Mouse (Mus musculus): Measurements from ENCODE around the gene Gse1. TPM values are rescaled to one million over a fixed set of nuclear protein-coding genes. Genes with fewer than 3 reads are reported as not detected.

Gse1 gene
- polyA plus RNA-seq, 1 experiment from 2014 or later = 25.3 TPM

GRCm38 (mm10) chr8:120588908-120589771, 360.9 kb downstream of the Gse1 start, which contains the start of gene Gins2:
Gene Gins2 (minus strand): TSS chr8:120589304.
- Histone ChIP-seq H3K4me3 (ENCODE audit: low read depth, low read length) (peak within 1 kb of the TSS; percentile 96), H3K27ac (ENCODE audit: low read depth, low read length) (peak within 1 kb of the TSS; percentile 64), H3K4me1 (replicated peaks; ENCODE audit: control insufficient read depth, insufficient read depth, low read length) (peaks cover 21% of the 10 kb centered on the region), H3K4me2 (peak within 1 kb of the TSS; percentile 93), H3K9me3 (ENCODE audit: control insufficient read depth, low read length) (no peaks in the 10 kb centered on the region), H3K9ac (ENCODE audit: low read depth, low read length) (peak within 1 kb of the TSS; percentile 95), H3K36me3 (ENCODE audit: control insufficient read depth, insufficient read depth, low read length) (peaks cover 23% of the 10 kb centered on the region), H3K27me3 (replicated peaks; ENCODE audit: control insufficient read depth, insufficient read depth, low read length) (no peaks in the 10 kb centered on the region)
- WGBS = under 1% methylated on average over 67 of the region's 67 CpGs
- DNase-seq (ENCODE audit: low spot score) (peak; percentile 99), ATAC-seq (replicated peaks; ENCODE audit: low FRiP score) (peak; percentile 98)

DNA sequence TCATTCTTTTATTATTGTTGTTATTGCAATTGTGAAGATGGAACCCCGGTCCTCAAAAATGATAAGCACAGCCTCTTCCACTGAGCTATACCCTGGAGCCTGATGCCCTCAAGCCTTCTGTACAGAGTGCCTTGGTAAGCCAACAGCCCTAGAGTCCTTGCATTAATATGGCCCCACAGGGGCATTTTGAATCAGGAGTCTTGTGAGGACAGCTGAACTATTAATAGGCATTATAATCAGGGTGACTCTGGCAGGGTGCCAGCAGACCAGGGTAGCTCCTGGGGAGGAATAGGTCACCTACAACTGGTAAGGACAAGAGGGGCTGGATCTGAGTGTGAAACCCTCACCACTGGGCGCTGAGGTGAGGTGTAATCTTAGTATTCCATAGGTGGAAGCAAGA, 361.7 kb downstream of the Gse1 start:
- no peaks in the 10 kb centered on the region for H3K27me3 ChIP-seq (replicated peaks; ENCODE audit: control insufficient read depth, insufficient read depth, low read length)
- DNase-seq (ENCODE audit: low spot score) = no peak
- ATAC-seq (replicated peaks; ENCODE audit: low FRiP score) = no peak
- H3K9ac ChIP-seq (ENCODE audit: low read depth, low read length) = peak overlapping the region; percentile 62
- H3K27ac ChIP-seq (ENCODE audit: low read depth, low read length) = 0 out of 2 replicates have a peak overlapping the region, but pooled peaks have one; percentile 38
- peak overlapping the region; percentile 59 for H3K4me3 ChIP-seq (ENCODE audit: low read depth, low read length)
- H3K4me1 ChIP-seq (replicated peaks; ENCODE audit: control insufficient read depth, insufficient read depth, low read length) = peaks cover 21% of the 10 kb centered on the region
- WGBS = 53% methylated on average over 2 of the region's 2 CpGs
- H3K4me2 ChIP-seq = peak overlapping the region; percentile 93
- H3K36me3 ChIP-seq (ENCODE audit: control insufficient read depth, insufficient read depth, low read length) = peaks cover 18% of the 10 kb centered on the region
- no peaks in the 10 kb centered on the region for H3K9me3 ChIP-seq (ENCODE audit: control insufficient read depth, low read length)

GRCm38 (mm10) chr8:120591587-120592292, 363.5 kb downstream of the Gse1 start:
- Histone ChIP-seq H3K4me2 (peak overlapping the region; percentile 10; the same call in 1 of the 2 replicates), H3K36me3 (ENCODE audit: control insufficient read depth, insufficient read depth, low read length) (peaks cover 9% of the 10 kb centered on the region; the same call in 1 of the 2 replicates), H3K9me3 (ENCODE audit: control insufficient read depth, low read length) (no peaks in the 10 kb centered on the region), H3K4me3 (ENCODE audit: low read depth, low read length) (no peak overlapping the region), H3K27ac (ENCODE audit: low read depth, low read length) (no peak overlapping the region), H3K4me1 (replicated peaks; ENCODE audit: control insufficient read depth, insufficient read depth, low read length) (peaks cover 20% of the 10 kb centered on the region), H3K27me3 (replicated peaks; ENCODE audit: control insufficient read depth, insufficient read depth, low read length) (no peaks in the 10 kb centered on the region), H3K9ac (ENCODE audit: low read depth, low read length) (no peak overlapping the region)
- WGBS = 73% methylated on average over 10 of the region's 10 CpGs
- ATAC-seq (replicated peaks; ENCODE audit: low FRiP score) (no peak), DNase-seq (ENCODE audit: low spot score) (no peak)

GRCm38 (mm10) chr8:120594571-120594970, 366.3 kb downstream of the Gse1 start:
- no peak for ATAC-seq (replicated peaks; ENCODE audit: low FRiP score)
- Histone ChIP-seq H3K4me3 (ENCODE audit: low read depth, low read length) (no peak overlapping the region), H3K27ac (ENCODE audit: low read depth, low read length) (no peak overlapping the region)

DNA sequence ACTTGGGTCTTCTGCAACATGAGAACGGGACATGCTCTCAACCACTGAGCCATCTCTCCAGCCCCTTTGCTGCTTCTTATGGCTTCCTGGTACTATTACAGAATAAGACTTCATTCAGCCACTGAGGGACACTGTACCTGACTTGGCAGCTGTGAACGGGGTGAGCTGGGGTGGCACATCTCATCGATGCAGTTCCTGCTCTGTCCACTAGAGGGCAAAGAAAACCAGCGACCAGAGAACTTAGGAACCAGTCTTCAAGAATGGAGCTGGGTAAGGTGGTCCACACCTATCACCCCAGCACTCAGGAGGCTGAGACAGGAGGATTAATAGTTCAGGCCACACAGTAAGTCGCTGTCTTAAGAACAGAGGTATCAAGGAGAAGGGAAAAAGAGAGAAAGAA, 367.7 kb downstream of the Gse1 start:
- 12% methylated on average over 5 of the region's 5 CpGs for WGBS

More at GRCm38 (mm10) chr8:120594571-120594970, 366.3 kb downstream of the Gse1 start:
- no peak for DNase-seq (ENCODE audit: low spot score)
- no peaks in the 10 kb centered on the region for H3K27me3 ChIP-seq (replicated peaks; ENCODE audit: control insufficient read depth, insufficient read depth, low read length)
- no peak overlapping the region for H3K9ac ChIP-seq (ENCODE audit: low read depth, low read length)
- H3K4me2 ChIP-seq = no peak overlapping the region
- 82% methylated on average over 5 of the region's 5 CpGs for WGBS
- no peaks in the 10 kb centered on the region for H3K9me3 ChIP-seq (ENCODE audit: control insufficient read depth, low read length)
- no peaks in the 10 kb centered on the region for H3K36me3 ChIP-seq (ENCODE audit: control insufficient read depth, insufficient read depth, low read length)
- H3K4me1 ChIP-seq (replicated peaks; ENCODE audit: control insufficient read depth, insufficient read depth, low read length) = peaks cover 11% of the 10 kb centered on the region

GRCm38 (mm10) chr8:120598579-120598978, 370.3 kb downstream of the Gse1 start:
- H3K9me3 ChIP-seq (ENCODE audit: control insufficient read depth, low read length) = peaks cover 5% of the 10 kb centered on the region; the same call in 1 of the 2 replicates
- ATAC-seq (replicated peaks; ENCODE audit: low FRiP score) = peak; percentile 34; the same call in 1 of the 2 replicates
- 45% methylated on average over 24 of the region's 24 CpGs for WGBS
- no peak overlapping the region; the same call in 1 of the 2 replicates for H3K9ac ChIP-seq (ENCODE audit: low read depth, low read length)
- H3K4me1 ChIP-seq (replicated peaks; ENCODE audit: control insufficient read depth, insufficient read depth, low read length) = peaks cover 3% of the 10 kb centered on the region
- H3K36me3 ChIP-seq (ENCODE audit: control insufficient read depth, insufficient read depth, low read length) = no peaks in the 10 kb centered on the region
- H3K27ac ChIP-seq (ENCODE audit: low read depth, low read length) = no peak overlapping the region
- DNase-seq (ENCODE audit: low spot score) = no peak
- no peak overlapping the region for H3K4me3 ChIP-seq (ENCODE audit: low read depth, low read length)
- peak overlapping the region; percentile 31 for H3K4me2 ChIP-seq
- no peaks in the 10 kb centered on the region for H3K27me3 ChIP-seq (replicated peaks; ENCODE audit: control insufficient read depth, insufficient read depth, low read length)

More for the DNA sequence above, 367.7 kb downstream of the Gse1 start:
- H3K9me3 ChIP-seq (ENCODE audit: control insufficient read depth, low read length) = no peaks in the 10 kb centered on the region
- H3K4me3 ChIP-seq (ENCODE audit: low read depth, low read length) = no peak overlapping the region
- DNase-seq (ENCODE audit: low spot score) (no peak), ATAC-seq (replicated peaks; ENCODE audit: low FRiP score) (no peak)
- no peak overlapping the region for H3K4me2 ChIP-seq
- H3K4me1 ChIP-seq (replicated peaks; ENCODE audit: control insufficient read depth, insufficient read depth, low read length) = peaks cover 6% of the 10 kb centered on the region
- no peak overlapping the region for H3K27ac ChIP-seq (ENCODE audit: low read depth, low read length)
- no peaks in the 10 kb centered on the region for H3K27me3 ChIP-seq (replicated peaks; ENCODE audit: control insufficient read depth, insufficient read depth, low read length)
- no peak overlapping the region for H3K9ac ChIP-seq (ENCODE audit: low read depth, low read length)
- H3K36me3 ChIP-seq (ENCODE audit: control insufficient read depth, insufficient read depth, low read length) = no peaks in the 10 kb centered on the region

- no peaks in the 10 kb centered on the region for H3K27me3 ChIP-seq (replicated peaks; ENCODE audit: control insufficient read depth, insufficient read depth, low read length)
- H3K4me1 ChIP-seq (replicated peaks; ENCODE audit: control insufficient read depth, insufficient read depth, low read length) = peaks cover 3% of the 10 kb centered on the region
- H3K9ac ChIP-seq (ENCODE audit: low read depth, low read length) = no peak overlapping the region
- ATAC-seq (replicated peaks; ENCODE audit: low FRiP score) = no peak
- DNase-seq (ENCODE audit: low spot score) = peak; percentile 70
- no peak overlapping the region for H3K4me2 ChIP-seq
- no peaks in the 10 kb centered on the region for H3K36me3 ChIP-seq (ENCODE audit: control insufficient read depth, insufficient read depth, low read length)
- H3K9me3 ChIP-seq (ENCODE audit: control insufficient read depth, low read length) = peaks cover 5% of the 10 kb centered on the region; the same call in 1 of the 2 replicates
- no peak overlapping the region for H3K4me3 ChIP-seq (ENCODE audit: low read depth, low read length)
- WGBS = 42% methylated on average over 7 of the region's 7 CpGs
- no peak overlapping the region for H3K27ac ChIP-seq (ENCODE audit: low read depth, low read length)
Observed at GRCm38 (mm10) chr8:120599504-120599903, 371.2 kb downstream of the Gse1 start.

DNA sequence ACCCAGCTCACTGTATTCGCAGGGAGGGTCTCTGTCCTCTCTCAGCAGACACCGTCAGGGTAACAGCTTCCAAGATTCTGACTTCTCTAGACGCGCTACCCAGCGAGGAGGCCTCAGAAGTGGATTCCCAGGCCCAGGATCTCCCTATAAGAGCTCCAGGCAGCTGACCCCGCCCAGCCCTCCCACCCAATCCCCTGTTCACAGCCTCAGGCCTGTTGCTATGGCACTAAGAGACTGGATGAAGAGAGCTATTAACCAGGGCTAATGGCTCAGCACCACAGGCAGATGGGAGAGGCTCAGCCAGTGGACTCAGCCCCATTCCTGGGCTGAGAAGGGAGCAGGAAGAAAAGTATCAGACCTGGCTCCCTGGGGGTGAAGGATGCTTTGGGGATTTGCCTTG, 374.4 kb downstream of the Gse1 start:
- DNase-seq (ENCODE audit: low spot score) (no peak), ATAC-seq (replicated peaks; ENCODE audit: low FRiP score) (no peak)
- Histone ChIP-seq H3K9ac (ENCODE audit: low read depth, low read length) (no peak overlapping the region), H3K4me2 (no peak overlapping the region), H3K4me3 (ENCODE audit: low read depth, low read length) (no peak overlapping the region), H3K9me3 (ENCODE audit: control insufficient read depth, low read length) (peaks cover 5% of the 10 kb centered on the region; the same call in 1 of the 2 replicates), H3K36me3 (ENCODE audit: control insufficient read depth, insufficient read depth, low read length) (no peaks in the 10 kb centered on the region), H3K27ac (ENCODE audit: low read depth, low read length) (no peak overlapping the region), H3K27me3 (replicated peaks; ENCODE audit: control insufficient read depth, insufficient read depth, low read length) (no peaks in the 10 kb centered on the region), H3K4me1 (replicated peaks; ENCODE audit: control insufficient read depth, insufficient read depth, low read length) (peaks cover 3% of the 10 kb centered on the region)
- WGBS = 60% methylated on average over 6 of the region's 6 CpGs

Data from liver, embryonic 11.5 days (tissue).